Mouse (Mus musculus): ENCODE measurements around the gene Cflar.
"Not testable (repeated sequence)": the region's sequence is repeated elsewhere in the genome, so short reads cannot be mapped to it uniquely, and the experiment has no call there.

Gene Cflar

GRCm38 (mm10) chr1:58775361-58775760 lies 64.1 kb downstream of the Cflar start:
- DNase-seq (ENCODE audit: low spot score in 2 of 2): no peak

GRCm38 (mm10) chr1:58777583-58777982 lies 66.3 kb downstream of the Cflar start:
- no peak for DNase-seq (ENCODE audit: low spot score in 2 of 2)

GRCm38 (mm10) chr1:58778226-58778625 lies 66.9 kb downstream of the Cflar start:
- no peak for DNase-seq (ENCODE audit: low spot score in 2 of 2)

DNA sequence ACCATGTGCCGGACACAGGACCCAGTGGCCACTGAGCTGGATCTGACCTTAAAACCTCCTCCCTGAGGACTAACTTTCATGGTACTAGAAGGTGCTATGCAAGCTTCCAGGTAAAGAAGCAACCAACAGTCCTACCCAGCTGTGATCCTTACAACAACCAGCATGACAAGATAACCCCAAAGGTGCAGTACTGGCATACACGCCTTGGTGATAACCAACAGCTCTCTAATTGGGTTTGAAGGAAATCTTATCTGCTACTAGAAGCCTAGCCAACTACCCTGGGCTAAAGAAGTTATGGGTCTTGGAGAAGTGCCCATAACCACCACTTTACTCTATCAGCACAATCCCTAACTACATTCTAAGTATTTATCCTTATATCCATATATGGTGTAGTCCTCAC lies 75.0 kb downstream of the Cflar start:
- DNase-seq (ENCODE audit: low spot score in 2 of 2): no peak

DNA sequence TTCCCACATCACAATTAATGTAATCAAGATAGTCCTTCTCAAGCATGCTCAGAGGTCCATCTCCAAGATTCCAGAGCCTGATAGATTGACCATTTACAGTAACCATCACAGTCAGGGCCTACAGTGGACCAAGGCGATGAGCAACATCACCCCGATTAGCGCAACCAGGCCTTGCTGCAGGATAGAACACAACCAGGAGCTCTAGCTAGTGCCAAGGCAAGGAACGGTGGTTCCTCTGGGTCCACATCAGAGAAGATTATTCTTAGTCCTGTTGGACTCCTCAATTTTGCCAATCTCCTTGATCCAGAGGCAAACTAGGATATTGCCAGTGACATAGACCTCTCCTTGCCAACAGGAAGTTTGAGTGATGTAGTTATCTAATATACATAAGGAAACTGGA lies 77.1 kb downstream of the Cflar start:
- no peak for DNase-seq (ENCODE audit: low spot score in 2 of 2)

DNA sequence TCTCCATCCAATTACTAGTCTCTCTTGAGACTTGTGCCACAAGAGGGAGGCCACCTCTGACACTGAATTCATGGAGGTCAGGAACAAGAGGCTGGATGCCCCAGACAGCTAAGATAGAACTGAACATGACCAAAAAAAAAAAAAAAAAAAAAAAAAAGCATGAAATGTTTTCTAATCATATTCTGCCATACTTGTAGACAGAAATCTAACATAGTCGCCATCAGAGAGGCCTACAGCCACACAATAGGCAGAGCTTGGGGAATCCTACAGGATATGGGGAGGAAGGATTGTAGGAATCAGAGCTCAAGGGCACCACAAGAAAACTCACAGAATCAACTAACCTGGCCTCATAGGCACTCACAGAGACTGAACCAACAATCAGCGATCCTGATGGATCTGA lies 83.4 kb downstream of the Cflar start:
- no peak for DNase-seq (ENCODE audit: low spot score in 2 of 2)

GRCm38 (mm10) chr1:58795291-58796058 lies 84.2 kb downstream of the Cflar start, which contains the start of gene Casp8:
Gene Casp8, plus strand, starts transcription at chr1:58795374.
- no peak for DNase-seq (ENCODE audit: low spot score in 2 of 2)

DNA sequence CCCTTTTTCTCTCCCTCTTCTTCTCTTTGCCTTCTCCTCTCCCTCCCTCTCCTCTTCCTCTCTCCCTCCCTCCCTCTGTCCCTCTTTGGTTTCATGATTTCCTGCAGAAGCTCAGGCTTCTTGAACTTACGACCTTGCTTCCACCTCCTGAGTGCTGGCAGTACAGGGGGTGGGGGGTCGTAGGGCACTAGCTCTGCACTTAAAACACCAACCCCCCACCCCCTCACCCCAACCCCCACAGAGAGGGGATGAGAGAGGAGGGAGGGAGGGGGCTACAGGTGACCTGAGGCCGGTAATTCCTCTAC lies 84.7 kb downstream of the Cflar start:
- no peak for DNase-seq (ENCODE audit: low spot score in 2 of 2)

DNA sequence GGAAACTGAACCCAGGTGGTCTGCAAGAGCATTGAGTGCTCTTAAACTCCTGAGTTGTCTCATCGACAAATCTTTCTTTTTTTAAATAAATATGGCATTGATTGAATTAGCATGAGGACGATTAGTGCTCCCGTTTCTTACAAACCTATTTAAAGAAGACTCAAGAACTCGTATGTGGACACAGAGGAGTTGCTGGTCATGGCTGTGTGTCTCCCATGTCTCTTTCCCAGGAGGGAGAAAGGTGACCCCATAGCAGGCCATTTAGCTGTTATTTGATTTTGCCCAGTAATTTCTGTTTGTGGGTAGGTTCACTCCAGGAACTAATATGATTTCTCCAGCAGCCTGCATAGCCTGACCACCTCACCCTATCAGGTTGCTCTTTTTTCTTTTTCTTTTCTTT lies 85.5 kb downstream of the Cflar start:
- DNase-seq (ENCODE audit: low spot score in 2 of 2): no peak

DNA sequence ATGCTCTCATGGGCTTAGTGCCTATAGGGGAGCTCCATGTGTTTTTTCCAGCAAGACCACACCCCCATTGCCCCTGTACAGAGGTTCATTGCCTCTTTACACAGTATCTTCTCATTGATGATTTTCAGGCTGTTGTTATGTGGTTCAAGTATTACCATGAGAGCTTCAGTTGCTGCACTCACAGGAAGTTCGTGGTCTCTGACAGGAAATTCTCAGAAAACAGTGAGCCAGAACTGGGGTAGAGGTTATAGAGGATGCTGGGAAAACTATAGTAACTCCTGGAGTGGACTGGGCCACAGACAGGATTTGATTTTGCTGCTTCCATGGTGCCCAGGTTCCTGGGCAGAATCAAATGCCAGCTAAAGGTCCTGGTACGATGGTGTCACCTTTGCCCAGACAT lies 86.1 kb downstream of the Cflar start:
- DNase-seq (ENCODE audit: low spot score in 2 of 2): no peak

GRCm38 (mm10) chr1:58798911-58799310 lies 87.6 kb downstream of the Cflar start:
- no peak for DNase-seq (ENCODE audit: low spot score in 2 of 2)

GRCm38 (mm10) chr1:58800644-58801043 lies 89.3 kb downstream of the Cflar start:
- not testable (repeated sequence) for DNase-seq (ENCODE audit: low spot score in 2 of 2)

- no peak for DNase-seq (ENCODE audit: low spot score in 2 of 2)
Observed at GRCm38 (mm10) chr1:58801558-58802285, 90.4 kb downstream of the Cflar start.

- DNase-seq (ENCODE audit: low spot score in 2 of 2): peak in 1 of 2 experiments; percentile 14
Observed at GRCm38 (mm10) chr1:58802322-58803273, 91.3 kb downstream of the Cflar start.

DNA sequence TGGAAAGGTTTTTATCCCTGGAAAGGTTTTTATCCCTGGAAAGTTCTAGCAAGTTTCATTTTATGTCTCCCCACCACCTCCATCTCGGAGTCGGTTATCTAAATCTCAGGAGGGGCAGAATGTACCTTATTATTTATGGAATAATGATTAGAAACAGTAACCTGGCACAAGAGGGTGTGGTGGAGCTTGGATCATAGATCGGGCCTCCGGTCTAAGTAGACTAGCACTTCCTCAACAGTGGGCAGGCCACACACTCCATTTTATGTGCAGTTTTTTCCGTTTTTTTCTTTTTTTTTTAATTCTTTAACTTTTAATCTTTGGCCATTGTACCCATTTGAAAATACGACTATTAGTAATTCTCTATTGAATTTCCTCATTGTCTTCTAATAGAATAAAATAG lies 92.2 kb downstream of the Cflar start:
- DNase-seq (ENCODE audit: low spot score in 2 of 2): no peak

DNA sequence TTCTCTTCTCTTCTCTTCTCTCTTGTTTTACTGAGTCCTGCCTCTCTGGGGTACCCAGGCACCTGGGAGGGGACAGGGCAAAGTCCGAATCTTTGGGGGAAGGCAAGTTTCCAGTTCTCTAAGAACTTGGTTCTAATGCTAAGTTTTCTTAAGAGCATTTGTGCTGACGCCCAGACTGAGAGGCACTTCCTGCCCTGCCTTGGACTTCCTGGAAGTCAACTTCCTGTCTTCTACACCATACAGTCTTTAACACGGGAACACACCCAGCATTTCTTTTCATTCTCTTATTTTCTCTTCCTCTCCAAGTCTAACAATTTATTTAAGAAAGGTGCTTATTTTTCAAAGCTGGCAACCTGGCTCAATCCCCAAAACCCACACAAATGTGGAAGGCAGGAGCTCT lies 95.3 kb downstream of the Cflar start:
- no peak for DNase-seq (ENCODE audit: low spot score in 2 of 2)
